Mouse (Mus musculus): ENCODE results near the gene Zdhhc18. TPM values are rescaled to one million over a fixed set of nuclear protein-coding genes. Genes with fewer than 3 reads are reported as not detected.

Zdhhc18 gene
- 16.2 and 27.0 TPM in 2 replicates for total RNA-seq (2015)
- total RNA-seq (2017), result 7.8 and 11.5 TPM in 2 replicates

DNA sequence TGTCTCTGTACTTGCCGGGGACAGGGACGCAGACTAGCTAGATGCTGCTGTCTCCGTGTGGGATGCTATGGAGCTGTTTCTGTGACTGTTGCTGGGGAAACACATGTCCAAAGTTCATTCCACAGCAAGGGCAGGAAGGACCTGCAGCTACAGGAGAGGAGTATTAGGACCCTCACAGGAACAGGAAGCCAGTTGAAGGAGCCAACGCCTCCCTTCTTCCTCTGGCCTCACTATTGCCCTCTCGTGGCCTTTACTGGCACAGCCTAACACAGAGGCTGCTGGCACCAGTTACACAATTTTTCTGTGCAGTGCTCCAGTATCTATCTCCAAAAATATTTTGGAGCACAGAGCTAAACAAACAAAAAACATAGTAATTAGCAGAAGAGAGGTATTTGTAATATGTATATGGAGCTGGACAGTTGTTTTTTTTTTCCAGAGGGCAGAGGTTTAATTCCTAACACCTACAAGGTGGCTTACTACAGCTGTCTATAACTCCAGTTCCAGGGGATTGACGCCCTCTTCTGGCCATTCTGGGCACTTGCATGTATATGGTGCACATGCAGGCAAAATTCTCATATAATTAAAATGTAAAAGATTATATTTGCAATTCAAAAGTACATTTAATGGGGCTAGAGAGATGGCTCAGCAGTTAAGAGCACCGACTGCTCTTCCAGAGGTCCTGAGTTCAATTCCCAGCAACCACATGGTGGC lies at the start of gene Zdhhc18:
TSS of gene Zdhhc18 (minus strand) at position 166 of the 711 bp plus-strand sequence.
- ATAC-seq (replicated peaks; ENCODE audit: poor library complexity), result peak; percentile 96

DNA sequence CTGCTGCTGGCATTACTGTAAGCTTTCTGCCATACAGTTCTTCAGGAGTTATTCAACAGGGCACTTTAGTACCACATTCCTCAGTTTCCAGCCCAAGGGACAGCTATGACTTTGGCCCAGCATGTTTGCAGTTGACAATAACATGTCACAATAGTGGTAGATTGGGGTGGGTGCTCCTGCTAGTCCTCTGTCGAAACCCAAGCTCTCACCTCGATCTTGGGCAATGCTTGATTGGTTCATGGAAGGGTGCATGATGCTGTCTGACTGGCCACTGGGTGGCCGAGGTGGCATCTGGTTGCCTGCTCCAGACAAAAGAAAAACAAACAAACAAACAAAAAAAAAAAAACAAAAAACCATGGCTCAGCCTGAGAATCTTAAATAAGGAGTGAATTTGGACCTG lies 45.4 kb upstream of the Zdhhc18 start:
- peak; percentile 84 for ATAC-seq (replicated peaks; ENCODE audit: poor library complexity)

DNA sequence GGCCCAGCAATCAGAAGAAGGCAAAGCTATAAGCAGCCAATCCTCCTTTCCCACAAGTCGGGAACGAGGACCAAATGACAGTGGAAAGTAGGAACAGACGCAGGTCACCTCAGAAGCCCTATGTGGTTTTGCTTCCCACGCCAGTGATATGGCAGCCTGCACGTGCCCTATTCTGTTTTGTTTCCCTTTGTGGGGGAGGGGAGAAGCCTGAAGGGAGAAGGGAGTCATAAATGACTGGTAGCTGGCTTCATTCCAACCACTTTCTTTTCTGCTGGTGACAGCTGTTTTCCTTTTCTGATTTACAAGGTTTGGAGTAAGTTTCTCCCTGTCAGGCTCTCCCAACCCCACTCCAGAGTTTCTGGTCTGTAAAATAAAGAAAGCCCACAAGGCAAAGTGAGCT lies 40.3 kb upstream of the Zdhhc18 start:
- ATAC-seq (replicated peaks; ENCODE audit: poor library complexity), result no peak

DNA sequence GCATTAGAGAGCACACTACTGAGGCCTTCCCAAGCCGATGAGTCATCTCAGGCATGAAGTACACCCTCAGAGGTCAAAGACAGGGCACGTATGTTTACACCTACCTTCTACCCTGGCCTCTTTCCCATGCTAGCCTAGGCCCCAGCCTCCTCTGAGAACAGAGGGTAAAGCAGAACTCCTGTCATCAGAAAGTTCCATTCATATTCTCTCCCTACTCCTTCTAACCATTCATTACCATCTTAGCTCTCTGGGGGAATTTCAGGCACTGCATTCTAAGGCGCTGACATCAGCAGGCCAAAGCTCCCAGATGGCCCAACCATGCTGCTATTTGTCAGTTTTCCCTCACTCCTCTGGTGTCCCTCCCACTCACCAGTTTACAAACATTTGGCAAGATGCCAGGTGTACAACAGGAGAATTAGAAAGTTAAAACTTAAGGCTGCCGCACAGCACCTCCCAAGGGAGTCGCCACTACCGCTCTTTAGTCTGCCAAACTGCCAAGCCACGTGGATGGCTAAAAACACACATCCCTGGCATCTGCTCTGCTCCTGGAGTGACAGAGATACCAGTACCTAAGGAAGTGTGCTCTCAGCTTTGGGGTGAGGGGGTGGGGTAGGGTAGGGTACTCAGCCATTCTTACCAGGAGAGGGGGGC lies 38.6 kb upstream of the Zdhhc18 start:
- ATAC-seq (replicated peaks; ENCODE audit: poor library complexity), result peak; percentile 10; the same call in 1 of the 2 replicates

DNA sequence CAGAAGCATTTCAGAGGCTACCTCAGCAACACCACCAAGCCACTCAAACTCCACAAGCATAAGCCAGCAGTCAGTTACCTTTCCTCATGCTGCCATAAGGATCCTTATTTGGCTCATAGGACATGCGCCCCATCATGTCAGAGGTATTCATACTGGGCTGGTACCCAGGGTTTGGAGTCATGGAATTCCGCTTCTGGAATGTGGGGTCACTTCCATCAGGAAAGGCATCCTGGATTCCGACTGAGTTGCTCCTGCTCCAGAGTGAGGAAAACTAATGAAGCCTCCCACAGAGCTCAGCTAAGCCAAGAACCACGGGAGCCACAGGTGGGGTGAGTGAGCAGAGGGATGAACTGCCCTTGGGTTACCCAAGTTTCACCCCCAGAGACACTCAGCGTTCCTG lies 37.2 kb upstream of the Zdhhc18 start:
- no peak for ATAC-seq (replicated peaks; ENCODE audit: poor library complexity)

DNA sequence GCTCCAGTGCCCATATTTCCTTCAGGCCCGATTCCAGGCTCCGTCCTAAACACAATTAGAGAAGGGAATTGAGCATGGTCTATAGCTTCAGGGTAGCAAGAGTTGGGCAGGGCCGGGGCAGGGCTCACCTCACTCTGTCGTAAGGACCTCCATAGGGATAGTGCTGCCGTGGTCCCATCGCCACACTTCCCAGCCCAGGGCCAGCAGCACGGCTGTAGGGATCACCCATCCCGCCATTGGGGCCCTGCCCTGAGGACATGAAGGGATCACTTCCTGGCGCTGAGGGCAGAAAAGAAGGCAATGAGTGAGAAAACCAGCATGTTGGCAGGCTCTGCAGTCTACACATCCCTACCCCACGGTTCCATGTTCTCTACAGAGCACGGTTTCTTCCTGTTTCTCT lies 36.6 kb upstream of the Zdhhc18 start:
- ATAC-seq (replicated peaks; ENCODE audit: poor library complexity), result no peak

DNA sequence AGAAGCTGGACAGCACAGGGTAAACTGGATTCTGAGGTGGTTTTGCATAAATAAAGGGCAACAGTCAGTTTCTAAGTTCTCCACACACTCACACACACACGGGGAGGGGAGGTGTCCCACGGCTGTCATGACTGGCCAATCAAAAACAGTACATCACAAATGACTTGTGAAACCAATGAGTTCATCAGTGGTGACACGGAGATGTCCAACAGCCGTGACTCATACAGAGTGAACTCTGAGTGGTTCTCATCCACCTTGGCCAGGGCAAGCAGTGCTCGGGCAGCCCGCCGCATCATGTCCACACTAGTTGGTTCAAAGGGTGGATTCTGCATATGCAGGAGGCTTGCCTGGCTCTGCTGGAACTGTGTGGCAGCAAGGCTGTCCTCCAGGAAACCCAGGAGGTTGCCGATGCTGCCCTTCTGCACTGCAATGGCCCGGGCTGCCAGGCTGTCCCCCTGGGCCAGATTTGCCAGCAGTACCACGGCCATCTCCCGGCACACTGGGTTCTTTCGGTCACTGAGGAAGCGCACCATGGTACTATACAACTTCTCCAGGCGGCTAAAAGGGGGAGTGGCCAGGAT lies 30.3 kb upstream of the Zdhhc18 start:
- no peak for ATAC-seq (replicated peaks; ENCODE audit: poor library complexity)

DNA sequence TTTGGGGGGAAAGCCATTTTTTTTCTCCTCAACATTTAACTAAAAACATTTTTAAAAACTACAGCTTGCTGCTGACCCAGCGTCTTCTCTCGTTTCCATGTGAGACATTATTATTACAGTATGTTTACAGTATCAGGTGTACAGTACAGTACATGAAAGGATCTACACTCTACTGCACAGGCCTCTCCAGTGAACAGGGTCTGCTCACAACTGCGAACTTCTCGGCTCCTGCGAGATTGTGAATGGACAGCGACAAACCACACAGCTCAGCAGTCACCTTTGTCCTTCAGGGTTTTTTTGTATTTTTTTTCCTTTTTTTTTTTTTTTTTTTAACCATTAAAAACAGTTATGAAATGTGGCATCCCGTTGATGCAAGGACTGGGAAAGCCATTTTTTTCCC lies 29.7 kb upstream of the Zdhhc18 start:
- no peak for ATAC-seq (replicated peaks; ENCODE audit: poor library complexity)

DNA sequence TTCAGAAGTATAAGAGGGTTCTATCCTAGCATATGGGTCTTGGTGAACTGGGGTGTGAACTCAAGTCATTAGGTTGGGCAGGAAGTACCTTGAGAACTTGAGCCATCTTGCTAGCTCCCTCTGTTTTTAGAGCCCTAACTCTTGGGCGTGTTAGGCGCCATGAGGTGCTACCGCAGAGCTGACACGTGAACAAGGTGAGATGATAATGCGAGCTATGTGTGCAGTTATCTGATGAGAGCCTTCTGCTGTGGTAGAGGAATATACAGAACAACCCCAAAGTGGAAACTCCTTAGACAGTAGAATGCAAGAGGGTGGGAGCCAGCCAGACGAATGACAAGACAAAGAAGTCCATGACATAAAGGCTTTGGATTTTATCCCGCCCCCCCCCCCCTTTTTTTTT lies 27.3 kb upstream of the Zdhhc18 start:
- ATAC-seq (replicated peaks; ENCODE audit: poor library complexity), result no peak

DNA sequence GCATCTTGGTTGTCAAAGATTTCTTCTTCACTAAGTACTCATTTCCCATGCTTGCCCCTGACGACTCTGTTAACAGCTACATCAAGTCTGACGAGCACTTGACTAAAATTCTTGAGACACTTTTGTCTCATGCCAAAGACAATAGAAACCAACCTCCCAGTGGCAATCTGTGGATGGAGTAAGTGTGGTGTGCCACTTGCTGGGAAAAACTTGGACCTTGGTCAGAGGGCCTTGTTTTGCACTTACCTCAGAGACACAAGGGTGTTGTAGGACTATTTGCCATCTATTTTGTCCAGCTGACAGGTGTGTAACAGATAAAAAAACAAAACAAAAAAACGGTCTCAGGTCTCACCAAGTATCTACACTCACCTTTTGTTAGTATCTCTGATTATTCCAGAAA lies 26.2 kb upstream of the Zdhhc18 start:
- ATAC-seq (replicated peaks; ENCODE audit: poor library complexity), result no peak

DNA sequence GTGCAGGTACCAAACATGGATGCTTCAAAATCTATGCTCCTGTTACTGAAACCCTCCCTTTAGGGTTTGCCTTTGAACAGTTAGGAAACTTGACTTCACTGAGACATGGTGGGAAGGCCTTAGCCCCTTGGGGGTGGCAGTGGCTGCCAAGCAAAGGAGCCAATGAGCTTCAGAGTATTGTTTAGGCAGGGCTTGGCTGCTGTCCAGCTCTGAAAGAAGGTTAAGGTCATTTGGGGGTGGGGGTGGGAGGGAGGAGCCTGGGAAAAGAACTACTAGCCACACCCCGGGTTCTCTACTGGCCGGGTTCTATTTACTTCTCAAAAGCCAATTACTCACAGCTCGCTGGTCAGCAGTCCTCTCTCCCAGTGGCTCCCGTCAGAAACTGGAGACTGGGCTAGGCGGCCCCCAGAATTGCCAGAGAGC lies 25.7 kb upstream of the Zdhhc18 start:
- no peak for ATAC-seq (replicated peaks; ENCODE audit: poor library complexity)

DNA sequence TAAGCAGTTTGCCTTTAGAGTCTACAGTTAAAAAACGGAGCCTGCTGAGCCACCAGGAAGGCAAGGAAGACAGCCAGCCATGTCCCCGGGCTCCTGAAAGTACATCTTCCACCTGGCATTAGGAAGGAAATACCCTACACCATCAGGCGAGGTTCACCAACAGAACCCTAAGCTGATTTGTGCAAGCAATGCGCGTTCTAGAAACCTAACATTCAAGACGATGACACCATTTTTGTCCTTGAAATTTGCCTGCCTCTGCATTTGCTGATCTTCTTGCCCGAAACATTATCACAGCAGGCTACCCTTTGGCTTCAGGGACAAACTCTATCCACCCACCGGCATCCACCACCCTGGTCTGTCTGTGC lies 24.4 kb upstream of the Zdhhc18 start:
- ATAC-seq (replicated peaks; ENCODE audit: poor library complexity), result no peak

DNA sequence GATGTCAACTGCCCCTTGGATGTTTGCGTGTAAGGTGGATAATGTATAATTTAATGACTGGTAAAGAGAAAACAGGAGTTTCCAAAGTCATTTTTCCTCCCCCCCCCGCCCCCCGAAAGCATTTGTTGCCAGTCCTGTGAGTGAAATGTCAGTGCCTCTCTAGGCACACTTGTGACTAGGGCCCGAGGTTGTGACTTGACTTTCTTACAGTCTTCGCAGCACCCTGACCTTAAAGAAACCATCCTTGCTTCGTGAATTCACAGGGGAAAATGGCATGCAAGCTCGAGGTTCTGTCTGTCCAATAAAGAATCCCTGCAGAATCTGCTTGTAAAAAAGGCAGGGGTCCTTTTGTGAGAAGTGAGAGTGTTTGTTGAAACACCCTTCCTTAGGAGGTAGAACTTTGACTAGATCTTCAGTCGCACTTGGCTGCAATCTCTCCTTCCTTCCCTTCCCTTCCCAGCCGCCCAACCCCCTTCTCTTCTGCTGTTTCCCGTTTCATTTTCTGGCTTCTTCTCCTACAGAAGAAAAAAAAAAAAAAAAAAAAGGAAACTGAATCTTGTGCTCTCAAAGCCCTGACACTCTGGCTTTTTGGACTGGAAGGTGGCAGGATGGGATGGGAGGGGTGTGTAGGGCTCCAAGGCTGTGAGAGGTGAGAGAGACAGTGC lies 23.8 kb upstream of the Zdhhc18 start:
- no peak for ATAC-seq (replicated peaks; ENCODE audit: poor library complexity)

DNA sequence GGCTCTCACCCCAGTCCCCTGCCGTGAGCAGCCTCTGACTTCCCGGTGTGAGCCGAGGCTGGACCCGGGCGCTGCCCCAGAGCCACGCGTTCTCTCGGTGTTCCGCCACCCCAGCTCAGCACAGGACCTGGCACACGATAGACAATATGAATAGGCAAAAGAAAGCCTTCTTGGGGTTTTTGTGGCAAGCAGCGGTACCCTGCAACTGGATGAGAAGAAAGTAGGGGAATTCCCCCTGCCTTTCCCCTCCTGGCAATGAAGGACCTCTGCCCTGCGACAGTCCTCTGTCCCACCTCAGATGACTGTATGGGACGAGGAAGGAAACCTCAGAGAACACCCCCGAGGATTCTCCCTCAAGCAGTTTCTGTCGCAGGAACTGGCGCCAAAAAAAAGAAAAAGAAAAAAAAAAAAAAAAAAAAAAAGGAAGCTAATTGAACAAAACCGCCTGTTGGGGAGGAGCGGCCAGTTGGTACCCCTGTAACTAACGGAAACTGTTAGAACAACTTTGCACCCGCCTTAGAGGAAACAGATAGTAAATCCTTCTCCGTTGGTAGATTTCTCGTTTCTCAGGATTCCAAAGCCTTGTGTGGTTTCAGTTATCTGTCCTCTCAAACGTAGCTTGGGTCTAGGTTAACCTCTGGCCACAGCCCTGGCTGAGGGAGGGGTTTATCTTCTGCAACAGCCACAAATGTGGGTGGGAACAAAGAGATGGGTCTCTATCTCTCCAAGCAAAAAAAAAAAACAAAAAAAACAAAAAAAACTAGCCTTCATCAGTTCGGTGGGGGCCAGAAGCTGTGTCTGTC lies 23.1 kb upstream of the Zdhhc18 start:
- peak; percentile 63 for ATAC-seq (replicated peaks; ENCODE audit: poor library complexity)

DNA sequence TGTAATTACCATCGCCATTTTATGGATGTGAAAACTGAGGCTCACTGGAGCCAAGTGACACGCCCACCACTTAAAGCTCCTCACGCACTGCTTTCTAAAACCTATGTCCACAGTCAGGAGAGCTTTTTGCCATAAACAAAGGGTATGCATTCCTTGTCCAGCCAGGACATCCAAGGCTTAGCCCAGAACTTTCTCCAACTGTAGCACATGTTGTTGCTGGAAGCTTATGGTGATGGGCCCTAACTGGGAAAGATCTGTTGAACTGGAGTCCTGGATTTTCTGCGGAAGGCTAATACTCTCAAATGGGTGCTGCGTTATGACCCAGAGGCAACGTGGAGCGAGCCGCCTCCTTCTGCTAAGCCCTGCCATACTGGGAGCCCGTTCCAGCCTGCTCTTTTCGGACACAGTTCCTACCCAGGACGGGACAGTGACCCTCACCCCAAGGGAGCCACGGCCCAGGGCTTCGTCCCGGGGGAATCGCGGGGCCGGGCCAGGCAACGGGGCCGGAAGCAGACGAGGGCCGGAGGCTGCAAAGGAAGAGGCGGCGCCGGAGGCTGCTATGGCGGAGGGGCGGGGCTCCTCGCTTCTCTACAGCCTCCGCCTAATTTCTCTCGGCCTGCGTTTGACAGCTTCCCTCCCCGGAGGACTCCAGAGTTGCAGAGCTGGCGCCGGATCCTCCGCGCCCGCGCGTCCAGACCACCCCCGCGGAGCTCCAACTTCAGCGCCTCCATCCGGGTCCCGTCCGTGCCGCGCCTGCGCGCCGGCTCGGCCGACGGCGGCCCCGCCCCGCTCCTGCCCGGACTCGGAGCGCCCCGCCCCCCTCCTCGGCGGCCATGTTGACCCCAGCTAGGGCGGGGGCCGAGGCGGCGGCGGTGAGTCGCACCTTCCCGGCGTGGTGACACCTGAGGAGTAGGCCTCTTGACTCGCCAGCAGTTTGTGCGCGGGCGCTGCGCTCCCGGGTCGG lies 22.2 kb upstream of the Zdhhc18 start, which contains the start of gene Pigv:
TSS of gene Pigv (minus strand) at position 767 of the 964 bp plus-strand sequence.
- ATAC-seq (replicated peaks; ENCODE audit: poor library complexity), result peak; percentile 30

DNA sequence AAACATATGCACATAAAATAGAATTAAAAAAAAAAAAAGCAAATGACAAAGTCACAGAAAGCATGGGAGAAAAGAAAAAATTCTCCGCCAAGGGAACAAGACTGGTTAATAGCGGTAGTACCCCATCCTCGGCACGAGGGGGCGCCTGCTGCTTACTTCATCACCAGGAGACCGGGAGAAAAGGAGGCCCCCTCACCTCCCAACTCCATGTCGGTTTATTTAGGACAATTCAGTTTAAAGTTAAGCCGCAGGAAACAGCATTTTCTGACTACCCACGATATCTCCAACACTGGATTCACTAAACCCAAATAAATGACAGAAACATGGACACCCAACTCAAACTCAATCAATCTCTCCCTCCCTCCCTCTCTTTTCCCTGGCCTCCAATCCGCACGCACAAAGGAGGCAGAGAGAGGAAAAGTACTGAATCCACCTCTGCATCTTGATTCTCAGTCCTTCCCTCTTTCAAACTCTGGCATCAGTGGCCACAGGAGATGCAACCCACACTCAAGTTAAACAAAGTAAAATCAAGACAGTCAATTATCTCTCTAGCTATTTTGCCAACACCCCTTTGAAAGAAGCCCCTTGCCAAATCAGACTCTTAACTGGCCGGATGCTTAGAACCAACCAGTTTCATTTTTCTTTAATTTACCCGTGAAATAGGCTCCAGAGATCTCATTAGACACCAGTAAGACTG lies 21.4 kb upstream of the Zdhhc18 start:
- peak; percentile 29; the same call in 1 of the 2 replicates for ATAC-seq (replicated peaks; ENCODE audit: poor library complexity)

DNA sequence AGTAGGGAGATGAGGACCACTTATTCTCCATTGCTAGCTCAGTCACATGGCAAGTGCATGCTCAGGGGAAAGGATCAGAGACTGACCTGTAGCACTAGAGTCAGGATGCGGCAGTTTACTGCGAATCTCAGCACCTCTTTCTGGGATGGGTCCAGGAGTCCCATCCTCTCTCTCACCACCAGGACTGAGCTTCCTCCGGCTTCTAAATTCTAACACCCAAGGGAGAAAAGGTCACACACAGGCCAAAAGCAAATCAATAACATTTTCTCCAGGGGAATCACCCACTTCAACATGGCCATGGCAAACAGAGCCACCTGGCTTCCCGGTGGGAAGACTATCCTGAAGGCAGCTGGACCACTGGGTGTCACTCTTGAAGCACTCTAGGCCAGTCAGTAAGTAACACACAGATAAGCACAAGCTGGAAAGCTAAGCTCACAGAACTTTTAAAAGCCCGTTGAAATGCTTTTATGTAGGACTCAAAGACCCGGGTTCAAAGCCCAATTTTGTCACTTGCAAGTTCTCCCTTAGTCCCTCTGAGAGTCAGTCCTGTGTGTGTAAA lies 19.8 kb upstream of the Zdhhc18 start:
- ATAC-seq (replicated peaks; ENCODE audit: poor library complexity), result no peak

DNA sequence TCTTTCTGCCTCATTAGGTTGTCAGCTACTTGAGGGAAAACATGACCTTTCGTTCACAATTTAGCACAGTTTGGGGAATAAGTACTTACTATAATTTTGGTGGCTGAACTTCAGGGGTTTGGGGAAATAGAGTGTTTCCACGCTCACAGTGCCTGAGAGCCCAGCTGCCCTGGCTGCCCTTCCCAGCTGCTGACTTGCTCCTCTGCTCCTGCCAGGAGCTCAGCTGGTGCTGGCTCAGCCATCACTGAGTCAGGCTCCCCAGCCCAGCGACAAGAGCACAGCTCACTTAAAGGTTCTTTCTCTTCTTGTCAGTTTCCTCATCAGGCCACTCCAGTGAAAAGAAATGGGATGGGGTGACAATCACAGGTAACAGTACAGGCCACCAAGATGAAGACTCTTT lies 18.6 kb upstream of the Zdhhc18 start:
- no peak for ATAC-seq (replicated peaks; ENCODE audit: poor library complexity)

DNA sequence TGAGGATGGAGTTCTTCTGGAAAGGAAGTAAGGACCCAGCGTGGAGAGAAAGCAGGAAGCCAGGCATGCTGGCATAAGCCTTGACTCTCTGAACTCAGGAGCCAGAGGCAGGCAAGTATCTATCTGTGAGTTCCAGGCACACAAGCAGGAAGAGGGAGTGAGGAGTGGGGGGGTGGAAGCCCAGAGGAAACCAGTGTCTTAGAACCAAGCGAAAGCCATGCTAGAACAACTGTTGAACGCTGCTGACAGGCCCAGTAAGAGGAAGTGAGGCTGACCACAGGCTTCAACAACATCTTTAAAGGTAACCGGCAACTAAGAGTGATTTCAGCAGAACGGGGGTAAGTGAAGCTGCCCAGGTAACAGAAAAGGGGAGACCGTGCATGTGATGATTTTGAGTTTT lies 16.2 kb upstream of the Zdhhc18 start:
- ATAC-seq (replicated peaks; ENCODE audit: poor library complexity), result peak; percentile 71

Measured in megakaryocyte progenitor cell, adult 5-6 weeks (primary cell).